Mouse (Mus musculus) kidney, postnatal 14 days (tissue): ENCODE results near the gene Pla1a.

Source experiments
- DNase-seq: peaks from one replicate; pipeline ENCODE4 v3.0.0; 2022; ENCODE audit warnings: mixed read lengths

Gene Pla1a

GRCm38 (mm10) chr16:38387389-38387788 lies 45.6 kb downstream of the Pla1a start:
- DNase-seq: no peak

GRCm38 (mm10) chr16:38385700-38386099 lies 47.2 kb downstream of the Pla1a start:
- no peak for DNase-seq

DNA sequence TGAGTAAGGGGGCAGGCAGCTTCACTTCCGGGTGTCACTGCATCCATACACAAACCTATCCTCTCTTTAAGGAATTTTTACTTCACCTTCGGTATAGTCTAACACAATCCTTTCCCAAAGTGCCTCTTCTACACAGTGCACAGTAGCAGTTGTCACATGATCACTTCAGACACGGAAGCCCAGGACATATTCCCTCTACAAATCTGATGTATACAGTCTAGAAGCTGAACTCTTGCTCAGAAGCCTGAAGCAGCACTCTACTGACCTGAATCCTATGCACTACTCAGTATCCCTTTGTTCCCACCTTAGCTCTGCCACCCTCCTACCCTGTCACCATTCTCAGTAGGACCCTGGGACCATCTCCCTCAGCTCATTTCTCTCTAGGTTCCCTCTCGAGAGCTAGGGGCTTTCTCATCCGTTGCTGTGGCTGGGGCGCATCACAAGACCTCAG lies 47.7 kb downstream of the Pla1a start:
- DNase-seq: no peak

DNA sequence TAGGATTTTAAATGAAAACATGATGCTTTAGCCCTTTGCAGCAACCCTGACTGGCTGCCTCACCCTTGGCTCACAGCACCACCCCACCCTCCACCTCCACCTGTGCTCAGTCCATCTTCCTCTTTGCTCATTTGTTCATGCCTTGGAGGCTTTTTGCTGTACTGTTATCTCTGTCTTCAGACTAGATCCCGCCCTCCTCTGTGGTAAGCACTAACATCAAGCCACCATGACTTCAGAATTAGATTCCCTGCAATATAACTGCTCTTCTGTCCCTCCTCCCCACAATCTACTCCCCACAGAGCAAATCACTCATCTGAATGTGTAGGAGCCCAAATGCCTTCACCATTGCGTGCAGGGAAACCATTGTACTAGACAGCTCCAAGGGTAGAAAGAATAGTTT lies 49.3 kb downstream of the Pla1a start:
- no peak for DNase-seq

- DNase-seq: no peak
These were observed 53.0 kb downstream of the Pla1a start for GRCm38 (mm10) chr16:38379926-38380325.

- DNase-seq: no peak
These were observed 53.5 kb downstream of the Pla1a start for GRCm38 (mm10) chr16:38379493-38379892.

DNA sequence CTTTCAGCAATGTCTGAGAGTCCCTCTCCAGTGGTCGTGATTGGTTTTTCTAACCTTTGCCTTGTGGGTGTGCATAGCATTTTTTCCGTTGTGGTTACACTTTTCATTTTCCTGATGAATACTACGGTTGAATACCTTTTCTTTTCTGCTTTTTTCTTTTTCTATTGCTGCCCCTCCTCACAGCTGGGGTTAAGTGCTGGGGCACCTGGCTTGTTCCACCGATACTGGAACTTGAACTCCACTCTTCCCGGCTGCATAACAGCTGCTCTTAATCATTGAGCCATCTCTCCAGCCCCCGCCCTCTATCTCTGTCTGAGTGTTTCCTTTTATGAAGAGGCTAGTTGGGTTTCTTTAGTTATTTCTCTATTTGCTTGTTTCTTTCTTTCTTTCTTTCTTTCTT lies 53.9 kb downstream of the Pla1a start:
- no peak for DNase-seq

DNA sequence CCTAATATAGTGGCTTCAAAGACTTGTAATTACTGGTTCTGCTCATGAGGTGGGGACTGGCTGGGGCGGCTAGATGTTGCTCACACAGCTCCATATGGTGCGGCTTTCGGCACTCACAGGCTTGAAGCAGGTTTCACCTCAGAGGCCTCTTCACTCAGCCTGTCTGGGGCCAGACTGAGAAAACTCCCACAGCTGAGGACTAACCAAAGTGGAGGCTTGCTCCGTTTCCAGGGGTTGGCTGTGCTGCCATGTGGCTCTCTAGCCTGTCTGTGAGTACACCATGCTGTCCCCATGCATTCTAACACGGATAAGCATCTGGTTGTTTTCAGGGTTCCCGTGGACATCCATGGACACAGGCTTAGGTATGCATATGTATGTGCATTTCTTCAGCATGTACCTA lies 54.4 kb downstream of the Pla1a start:
- DNase-seq: no peak

DNA sequence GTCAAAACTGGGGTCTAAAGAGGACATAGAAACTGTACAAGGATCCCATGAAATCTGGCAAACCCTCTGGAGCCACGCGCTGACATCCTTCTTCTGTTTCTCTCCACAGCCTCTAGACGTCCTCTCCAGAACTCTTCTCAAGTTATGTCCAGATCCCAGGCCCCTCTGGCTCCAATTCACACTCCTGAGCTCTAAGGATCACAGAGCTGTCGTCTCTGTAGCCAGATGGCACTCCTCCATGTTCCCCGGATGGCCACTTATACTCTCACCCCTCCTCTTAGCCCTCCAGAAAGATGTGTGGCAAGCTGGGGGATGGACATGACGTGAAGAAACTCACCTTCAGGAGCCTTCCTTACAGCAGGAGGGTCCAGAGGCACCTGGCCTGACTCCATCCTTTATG lies 55.4 kb downstream of the Pla1a start:
- no peak for DNase-seq

GRCm38 (mm10) chr16:38376841-38377249 lies 56.1 kb downstream of the Pla1a start:
- peak; percentile 31 for DNase-seq

DNA sequence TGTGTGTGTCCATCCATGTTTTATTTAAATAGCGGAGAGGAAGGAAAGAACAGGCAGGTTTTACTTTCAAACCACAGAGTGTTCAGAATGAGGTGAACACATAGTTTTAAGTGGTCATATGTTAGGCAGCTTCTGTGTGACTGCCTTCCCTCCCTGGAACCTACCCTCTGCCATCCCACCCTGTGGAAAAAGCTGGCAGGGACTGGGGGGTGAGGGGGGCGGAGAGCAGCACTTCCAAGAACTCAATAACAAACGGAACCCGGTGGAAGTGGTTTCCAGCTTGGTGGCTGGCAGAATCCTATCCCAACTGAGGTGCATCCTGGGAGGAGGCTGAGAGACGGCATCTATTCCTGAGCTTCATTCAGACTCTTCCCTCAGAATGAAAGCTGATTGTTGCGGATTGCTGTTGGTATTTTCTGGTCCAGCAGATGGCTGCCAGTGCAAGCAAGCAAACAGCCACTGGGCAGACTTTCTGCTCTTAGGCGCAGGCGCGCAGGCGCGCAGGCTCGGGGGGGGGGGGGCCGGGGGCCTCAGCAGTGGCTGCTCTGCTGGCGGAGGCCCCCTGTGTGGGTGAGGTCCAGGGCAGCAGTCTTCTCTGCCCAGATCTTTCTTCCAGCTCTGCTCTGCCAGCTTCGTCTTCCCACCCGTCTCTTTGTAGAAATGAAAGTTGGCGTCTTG lies 56.6 kb downstream of the Pla1a start:
- peak; percentile 68 for DNase-seq

DNA sequence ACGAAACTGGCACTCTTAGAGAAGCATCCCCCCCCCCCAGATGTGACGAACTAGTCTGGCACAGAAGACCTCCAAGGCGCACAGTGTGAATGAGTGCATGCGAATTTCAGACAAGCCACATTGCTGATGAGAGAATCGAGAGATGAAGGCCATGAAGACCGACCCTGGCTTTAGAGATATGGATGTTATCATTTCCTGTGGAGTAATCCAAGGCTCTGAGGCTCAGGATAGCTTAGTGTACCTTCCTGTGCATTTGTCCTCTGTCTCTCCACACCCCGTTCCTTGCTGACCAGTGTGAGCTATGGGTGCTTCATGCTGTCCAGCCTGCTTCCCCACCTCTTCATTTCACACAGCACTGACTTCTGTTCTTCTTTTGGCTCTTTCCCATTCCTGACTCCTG lies 57.8 kb downstream of the Pla1a start:
- no peak for DNase-seq

- no peak for DNase-seq
These were observed 58.4 kb downstream of the Pla1a start for GRCm38 (mm10) chr16:38374379-38375140.

- DNase-seq: no peak
These were observed 59.0 kb downstream of the Pla1a start for GRCm38 (mm10) chr16:38373941-38374340.

- no peak for DNase-seq
These were observed 59.5 kb downstream of the Pla1a start for GRCm38 (mm10) chr16:38373439-38373838.

GRCm38 (mm10) chr16:38372876-38373275 lies 60.1 kb downstream of the Pla1a start:
- no peak for DNase-seq

DNA sequence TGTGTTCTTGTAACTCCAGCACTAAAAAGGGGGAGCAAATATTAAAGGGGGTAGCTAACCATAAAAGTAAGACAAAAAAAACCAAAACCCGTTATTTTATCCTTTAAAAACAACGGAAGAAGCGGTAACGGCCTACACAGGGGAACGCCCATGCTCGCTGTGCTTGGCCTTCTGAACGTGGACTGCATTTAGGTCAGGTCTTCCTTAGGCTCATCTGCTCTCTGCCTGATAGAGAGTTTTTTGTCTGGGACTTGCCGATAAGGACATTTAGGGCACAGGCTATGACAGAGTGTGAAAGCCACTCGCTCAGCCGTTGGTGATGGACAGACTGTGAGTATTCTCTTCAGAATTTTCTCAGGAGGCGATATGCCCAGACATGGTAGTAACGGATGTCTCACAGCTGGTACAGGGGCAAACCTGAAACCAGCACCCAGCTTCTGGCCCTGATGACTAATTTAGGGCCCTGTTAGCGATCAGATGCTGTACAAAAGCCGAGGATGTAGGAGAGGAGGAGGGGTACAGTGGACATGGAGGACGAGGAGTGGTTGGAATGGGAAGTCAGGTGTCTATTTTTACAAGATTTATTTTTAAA lies 61.1 kb downstream of the Pla1a start:
- DNase-seq: no peak

GRCm38 (mm10) chr16:38370633-38371374 lies 62.1 kb downstream of the Pla1a start:
- DNase-seq: no peak

GRCm38 (mm10) chr16:38369992-38370484 lies 62.9 kb downstream of the Pla1a start:
- no peak for DNase-seq

GRCm38 (mm10) chr16:38369431-38369830 lies 63.5 kb downstream of the Pla1a start:
- no peak for DNase-seq

- no peak for DNase-seq
These were observed 63.9 kb downstream of the Pla1a start for GRCm38 (mm10) chr16:38369000-38369399.

DNA sequence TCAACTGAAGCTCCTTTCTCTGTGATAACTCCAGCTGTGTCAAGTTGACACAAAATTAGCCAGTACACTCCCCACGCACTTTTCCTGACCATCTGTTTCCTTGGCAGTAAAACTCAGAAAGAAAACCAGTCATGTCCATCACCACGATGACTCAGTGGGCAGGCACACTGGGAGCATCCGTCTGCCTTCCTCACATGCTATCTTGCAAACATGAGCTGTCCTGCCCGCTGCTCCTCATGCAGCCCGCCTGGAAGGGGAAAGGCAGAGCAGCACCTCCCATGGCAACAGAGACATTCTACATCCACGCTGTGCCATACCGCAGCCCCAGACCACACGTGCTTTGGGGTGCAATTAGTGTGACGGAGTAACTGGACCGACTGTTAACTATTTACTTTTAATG lies 64.6 kb downstream of the Pla1a start:
- no peak for DNase-seq

DNA sequence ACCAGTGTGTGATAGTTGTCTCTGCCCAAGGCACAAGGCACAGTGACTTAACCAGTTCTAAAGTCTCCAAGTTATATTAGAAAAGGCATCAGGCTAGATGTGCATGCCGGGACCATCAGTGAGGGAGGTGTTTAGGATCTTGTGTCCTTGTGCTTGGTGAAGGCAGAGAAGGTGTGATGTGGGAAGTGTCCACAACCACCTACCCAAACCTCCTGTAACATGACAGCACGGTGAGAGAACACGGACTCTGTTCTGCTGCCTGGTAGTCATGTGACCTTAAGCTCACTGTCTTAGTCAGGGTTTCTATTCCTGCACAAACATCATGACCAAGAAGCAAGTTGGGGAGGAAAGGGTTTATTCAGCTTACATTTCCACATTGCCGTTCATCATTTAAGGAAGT lies 66.7 kb downstream of the Pla1a start:
- DNase-seq: no peak
